Mouse (Mus musculus) liver, embryonic 11.5 days (tissue): ENCODE measurements around the gene Ren1. TPM values are rescaled to one million over a fixed set of nuclear protein-coding genes. Genes with fewer than 3 reads are reported as not detected.

Experiments used
- ATAC-seq: fragments of 200-750 bp; cut with Nextera tagmentation; replicated peaks from 2 replicates; pipeline ENCODE4 v1.8.0; 2017; ENCODE audit warnings: moderate number of reproducible peaks, mild to moderate bottlenecking, moderate TSS enrichment, moderate library complexity; ENCODE audit not compliant: low FRiP score
- DNase-seq: peaks from one replicate; pipeline ENCODE4 v3.0.0-alpha.2; 2017; ENCODE audit warnings: low spot score
- H3K27ac ChIP-seq: fragments of 300-500 bp; sonication (generic); 2 replicates; pipeline ENCODE4 v1.5.1; 2014; ENCODE audit warnings: mild to moderate bottlenecking, low read depth, low read length, control low read depth
- H3K27me3 ChIP-seq: fragments of 300-500 bp; sonication (generic); replicated peaks from 2 replicates; pipeline ENCODE4 v1.6.1; 2014; ENCODE audit warnings: low read length, mixed read lengths; ENCODE audit not compliant: control insufficient read depth, insufficient read depth
- H3K36me3 ChIP-seq: fragments of 300-500 bp; sonication (generic); 2 replicates; pipeline ENCODE4 v1.6.1; 2014; ENCODE audit warnings: mild to moderate bottlenecking, low read length, moderate library complexity, mixed read lengths; ENCODE audit not compliant: control insufficient read depth, insufficient read depth
- H3K4me1 ChIP-seq: fragments of 300-500 bp; sonication (generic); replicated peaks from 2 replicates; pipeline ENCODE4 v1.6.1; 2014; ENCODE audit warnings: low read length, mixed read lengths; ENCODE audit not compliant: control insufficient read depth, insufficient read depth
- H3K4me2 ChIP-seq: fragments of 300-500 bp; sonication (generic); 2 replicates; pipeline ENCODE4 v1.6.1; 2014; ENCODE audit warnings: mild to moderate bottlenecking, control low read depth, moderate library complexity
- H3K4me3 ChIP-seq: fragments of 300-500 bp; sonication (generic); 2 replicates; pipeline ENCODE4 v1.5.1; 2014; ENCODE audit warnings: low read depth, low read length, control low read depth
- H3K9ac ChIP-seq: fragments of 300-500 bp; sonication (generic); 2 replicates; pipeline ENCODE4 v1.6.1; 2014; ENCODE audit warnings: low read depth, low read length, control low read depth
- H3K9me3 ChIP-seq: fragments of 300-500 bp; sonication (generic); 2 replicates; pipeline ENCODE4 v1.6.1; 2016; ENCODE audit warnings: low read length, inconsistent platforms, mixed read lengths; ENCODE audit not compliant: control insufficient read depth
- WGBS: fragments of 180-500 bp; shearing (Covaris S2); extraction: QIAGEN DNeasy Blood & Tissue Kit; methylation state at CpG from one replicate; pipeline ENCODE4 v1.1.7; 2014; 5-methylcytosine and 5-hydroxymethylcytosine counted together
- polyA plus RNA-seq: library from polyadenylated mRNA; unstranded; fragments of >200 nt; fragmentation: Nextera tagmentation; extraction: Ambion mirVana; gene quantifications from 2 replicates; pipeline ENCODE4 v1.2.1, GENCODE M21; 2014

The Ren1 gene
- polyA plus RNA-seq, 1 experiment from 2014 or later, result 0.40 TPM

DNA sequence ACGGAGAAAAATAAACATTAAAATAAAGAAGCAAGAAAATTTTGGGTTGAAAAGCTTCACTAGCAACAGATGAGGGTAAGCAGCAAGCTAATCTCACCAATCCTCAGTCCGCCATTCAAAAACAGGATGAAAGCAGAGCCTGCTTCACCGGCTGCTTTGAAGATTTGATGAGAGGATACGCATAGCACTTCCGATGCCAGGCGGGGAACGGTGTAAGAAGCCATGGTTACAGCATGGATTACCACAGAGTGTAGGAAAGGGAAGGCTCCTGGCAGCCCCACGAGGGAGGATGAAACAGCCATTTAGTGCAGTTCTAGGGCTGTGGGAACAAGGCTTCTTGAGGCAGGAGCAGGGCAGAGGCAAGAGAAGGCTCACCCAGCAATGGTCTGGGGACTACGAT lies 1.5 kb downstream of the Ren1 start:
- H3K9ac ChIP-seq, result no peak overlapping the region
- H3K27ac ChIP-seq, result no peak overlapping the region
- DNase-seq (no peak), ATAC-seq (no peak)
- H3K27me3 ChIP-seq, result peaks cover 12% of the 10 kb centered on the region
- no peak overlapping the region for H3K4me3 ChIP-seq
- 49% methylated on average over 9 of the region's 9 CpGs for WGBS
- H3K4me2 ChIP-seq, result no peak overlapping the region
- H3K36me3 ChIP-seq, result no peaks in the 10 kb centered on the region
- H3K9me3 ChIP-seq, result no peaks in the 10 kb centered on the region
- peaks cover 4% of the 10 kb centered on the region; the same call in 1 of the 2 replicates for H3K4me1 ChIP-seq

DNA sequence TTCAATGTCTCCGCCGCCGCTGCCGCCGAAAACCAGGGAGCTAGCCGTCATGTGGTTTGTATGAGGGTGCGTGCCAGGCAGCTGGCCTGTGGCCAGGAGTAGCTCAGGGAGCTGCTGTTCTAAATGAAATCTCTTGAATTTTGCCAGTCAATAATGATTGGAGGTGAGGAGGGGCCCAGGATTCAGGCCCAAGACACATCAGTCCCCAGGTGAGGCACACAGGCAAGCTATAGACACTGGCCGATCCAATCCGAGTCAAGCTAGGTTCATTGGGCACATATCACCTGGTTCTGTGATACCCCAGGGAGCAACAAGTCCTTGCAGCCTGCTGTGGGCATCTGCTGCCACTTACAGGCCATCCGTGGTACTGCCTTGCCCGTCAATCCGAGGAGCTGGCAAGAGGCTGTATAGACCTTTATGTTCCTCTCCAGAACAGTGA lies 3.1 kb downstream of the Ren1 start:
- Histone ChIP-seq H3K27ac (no peak overlapping the region), H3K4me2 (no peak overlapping the region), H3K4me3 (no peak overlapping the region), H3K27me3 (peaks cover 14% of the 10 kb centered on the region), H3K9me3 (no peaks in the 10 kb centered on the region), H3K9ac (no peak overlapping the region), H3K36me3 (no peaks in the 10 kb centered on the region), H3K4me1 (no peaks in the 10 kb centered on the region)
- ATAC-seq (no peak), DNase-seq (no peak)
- 50% methylated on average over 12 of the region's 12 CpGs for WGBS

- no peak for DNase-seq
- Histone ChIP-seq H3K27me3 (peaks cover 17% of the 10 kb centered on the region), H3K4me2 (no peak overlapping the region), H3K4me1 (no peaks in the 10 kb centered on the region), H3K36me3 (no peaks in the 10 kb centered on the region), H3K9ac (no peak overlapping the region), H3K27ac (no peak overlapping the region), H3K4me3 (no peak overlapping the region), H3K9me3 (no peaks in the 10 kb centered on the region)
- no peak for ATAC-seq
- WGBS, result 49% methylated on average over 5 of the region's 5 CpGs
These were observed 5.2 kb downstream of the Ren1 start for GRCm38 (mm10) chr1:133355469-133355868.

DNA sequence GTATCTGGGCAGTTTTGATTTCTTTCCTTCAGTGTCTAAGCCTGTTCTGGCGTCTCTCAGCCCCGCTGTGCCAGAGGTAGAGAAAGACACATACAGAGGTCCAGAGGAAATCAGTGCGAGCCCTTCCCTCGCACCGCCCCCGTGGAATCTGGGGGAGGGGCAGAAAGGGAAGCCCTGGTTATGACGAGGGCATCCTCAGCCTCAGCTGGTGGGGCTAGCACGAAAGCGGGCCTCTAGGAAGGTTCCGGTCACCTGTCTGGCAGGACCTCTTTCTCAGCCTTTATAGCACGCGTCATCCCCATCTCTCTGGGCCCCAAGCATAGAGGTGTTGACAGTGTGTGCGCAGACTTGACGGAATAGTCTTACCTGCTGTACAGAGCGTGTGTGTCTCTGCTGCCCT lies 5.6 kb downstream of the Ren1 start:
- H3K4me2 ChIP-seq, result no peak overlapping the region
- WGBS, result 59% methylated on average over 15 of the region's 15 CpGs
- no peaks in the 10 kb centered on the region for H3K36me3 ChIP-seq
- H3K4me1 ChIP-seq, result no peaks in the 10 kb centered on the region
- peaks cover 17% of the 10 kb centered on the region for H3K27me3 ChIP-seq
- no peak overlapping the region for H3K9ac ChIP-seq
- no peak for ATAC-seq
- DNase-seq, result no peak
- H3K4me3 ChIP-seq, result no peak overlapping the region
- H3K9me3 ChIP-seq, result no peaks in the 10 kb centered on the region
- no peak overlapping the region for H3K27ac ChIP-seq

DNA sequence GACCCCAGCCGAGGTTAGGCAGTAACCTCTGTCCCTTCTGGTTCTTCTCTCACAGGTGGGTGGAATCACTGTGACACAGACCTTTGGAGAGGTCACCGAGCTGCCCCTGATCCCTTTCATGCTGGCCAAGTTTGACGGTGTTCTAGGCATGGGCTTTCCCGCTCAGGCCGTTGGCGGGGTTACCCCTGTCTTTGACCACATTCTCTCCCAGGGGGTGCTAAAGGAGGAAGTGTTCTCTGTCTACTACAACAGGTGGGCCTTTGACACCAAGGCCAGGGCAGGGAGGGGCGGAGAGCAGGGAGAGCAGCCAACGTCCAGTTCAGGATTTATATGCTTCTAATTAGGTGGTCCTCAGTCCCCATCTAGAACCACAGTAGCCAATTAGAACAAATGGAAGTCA lies 6.0 kb downstream of the Ren1 start:
- H3K4me2 ChIP-seq, result no peak overlapping the region
- no peak overlapping the region for H3K9ac ChIP-seq
- 56% methylated on average over 8 of the region's 8 CpGs for WGBS
- H3K4me3 ChIP-seq, result no peak overlapping the region
- no peaks in the 10 kb centered on the region for H3K36me3 ChIP-seq
- DNase-seq (no peak), ATAC-seq (no peak)
- H3K27me3 ChIP-seq, result peaks cover 15% of the 10 kb centered on the region
- no peak overlapping the region for H3K27ac ChIP-seq
- no peaks in the 10 kb centered on the region for H3K9me3 ChIP-seq
- no peaks in the 10 kb centered on the region for H3K4me1 ChIP-seq

DNA sequence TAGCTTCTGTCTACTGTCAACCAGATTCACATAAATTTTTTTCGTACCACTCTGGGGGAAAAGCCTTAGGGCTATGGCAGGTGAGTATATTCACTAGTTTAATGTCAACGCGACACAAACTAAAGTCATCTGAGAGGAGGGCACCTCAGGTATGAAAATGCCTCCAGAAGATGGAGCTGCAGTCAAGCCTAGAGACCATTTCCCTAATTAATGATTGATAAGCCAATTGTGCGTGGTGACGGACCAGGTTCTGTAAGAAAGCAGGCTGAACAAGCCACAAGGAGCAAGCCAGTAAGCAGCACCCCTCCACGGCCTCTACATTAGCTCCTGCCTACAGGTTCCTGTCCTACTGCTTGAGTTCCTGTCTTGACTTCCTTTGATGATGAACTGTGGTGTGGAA lies 10.7 kb downstream of the Ren1 start:
- no peaks in the 10 kb centered on the region for H3K9me3 ChIP-seq
- DNase-seq (no peak), ATAC-seq (no peak)
- H3K27ac ChIP-seq, result no peak overlapping the region
- 87% methylated on average over 6 of the region's 6 CpGs for WGBS
- H3K4me3 ChIP-seq, result no peak overlapping the region
- no peak overlapping the region for H3K9ac ChIP-seq
- no peak overlapping the region for H3K4me2 ChIP-seq
- H3K36me3 ChIP-seq, result no peaks in the 10 kb centered on the region
- peaks cover 50% of the 10 kb centered on the region for H3K27me3 ChIP-seq
- H3K4me1 ChIP-seq, result no peaks in the 10 kb centered on the region; the same call in 1 of the 2 replicates

GRCm38 (mm10) chr1:133362103-133362502 lies 11.8 kb downstream of the Ren1 start:
- Histone ChIP-seq H3K9me3 (no peaks in the 10 kb centered on the region), H3K4me3 (no peak overlapping the region), H3K27ac (no peak overlapping the region), H3K9ac (no peak overlapping the region), H3K36me3 (no peaks in the 10 kb centered on the region), H3K27me3 (peaks cover 54% of the 10 kb centered on the region), H3K4me1 (peaks cover 6% of the 10 kb centered on the region), H3K4me2 (no peak overlapping the region)
- no peak for DNase-seq
- no peak for ATAC-seq
- 87% methylated on average over 5 of the region's 5 CpGs for WGBS

GRCm38 (mm10) chr1:133363276-133364021 lies 13.1 kb downstream of the Ren1 start, which contains the start of gene Etnk2:
TSS of gene Etnk2 (plus strand) at chr1:133363572.
- ATAC-seq (peak; percentile 66), DNase-seq (peak; percentile 82)
- no peaks in the 10 kb centered on the region for H3K36me3 ChIP-seq
- H3K9ac ChIP-seq, result 0 out of 2 replicates have a peak within 1 kb of the TSS, but pooled peaks have one; percentile 37
- H3K4me3 ChIP-seq, result peak within 1 kb of the TSS; percentile 63
- under 1% methylated on average over 51 of the region's 52 CpGs for WGBS
- H3K27me3 ChIP-seq, result peaks cover 51% of the 10 kb centered on the region
- peak within 1 kb of the TSS; percentile 97 for H3K4me2 ChIP-seq
- no peak within 1 kb of the TSS for H3K27ac ChIP-seq
- no peaks in the 10 kb centered on the region for H3K9me3 ChIP-seq
- peaks cover 14% of the 10 kb centered on the region for H3K4me1 ChIP-seq
